Mouse (Mus musculus) lung, adult 2 months (tissue): ENCODE measurements around the gene Gm49325.

Experiments
- CTCF ChIP-seq: fragments of 200-500 bp; IDR thresholded peaks from 2 replicates; pipeline ENCODE4 v1.5.1; 2011; ENCODE audit warnings: mild to moderate bottlenecking, low read length, control low read depth; ENCODE audit not compliant: insufficient read depth
- POLR2A ChIP-seq: fragments of 200-500 bp; IDR thresholded peaks from 2 replicates; pipeline ENCODE4 v1.6.1; 2011; ENCODE audit warnings: low read depth, mild to moderate bottlenecking, control low read depth, low read length, borderline replicate concordance; ENCODE audit errors: extremely low read depth

- TF ChIP-seq CTCF (no peak), POLR2A (peak; percentile 56; the same call in 1 of the 2 replicates)
Observed at GRCm38 (mm10) chr10:77613409-77613808, 7.4 kb downstream of the Gm49325 start.
